Mouse (Mus musculus): Measurements from ENCODE around the gene Garem2.

The Garem2 gene

DNA sequence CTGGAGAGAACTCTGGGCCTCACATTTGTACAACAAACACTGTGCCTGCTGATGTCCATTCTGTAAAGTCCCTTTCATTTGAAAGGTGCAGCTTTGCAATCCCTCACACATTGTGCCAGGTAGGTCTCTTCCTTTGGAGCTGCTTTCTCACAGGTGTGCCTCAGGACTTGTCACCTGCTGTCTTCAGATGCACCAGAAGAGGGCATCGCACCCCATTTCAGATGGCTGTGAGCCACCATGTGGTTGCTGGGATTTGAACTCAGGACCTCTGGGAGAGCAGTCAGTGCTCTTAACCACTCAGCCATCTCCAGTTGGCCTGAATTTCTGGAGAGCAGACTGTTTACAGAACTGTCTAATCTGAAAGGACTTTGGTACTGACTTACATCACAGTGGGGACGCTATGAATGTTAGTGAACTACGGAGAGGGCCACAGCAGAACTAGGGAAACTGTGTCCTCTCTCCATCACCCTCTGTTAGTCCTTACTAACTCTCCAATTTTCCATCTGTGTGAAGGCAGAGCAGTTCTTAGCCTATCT lies 7.6 kb downstream of the Garem2 start:
- DNase-seq: no peak

DNA sequence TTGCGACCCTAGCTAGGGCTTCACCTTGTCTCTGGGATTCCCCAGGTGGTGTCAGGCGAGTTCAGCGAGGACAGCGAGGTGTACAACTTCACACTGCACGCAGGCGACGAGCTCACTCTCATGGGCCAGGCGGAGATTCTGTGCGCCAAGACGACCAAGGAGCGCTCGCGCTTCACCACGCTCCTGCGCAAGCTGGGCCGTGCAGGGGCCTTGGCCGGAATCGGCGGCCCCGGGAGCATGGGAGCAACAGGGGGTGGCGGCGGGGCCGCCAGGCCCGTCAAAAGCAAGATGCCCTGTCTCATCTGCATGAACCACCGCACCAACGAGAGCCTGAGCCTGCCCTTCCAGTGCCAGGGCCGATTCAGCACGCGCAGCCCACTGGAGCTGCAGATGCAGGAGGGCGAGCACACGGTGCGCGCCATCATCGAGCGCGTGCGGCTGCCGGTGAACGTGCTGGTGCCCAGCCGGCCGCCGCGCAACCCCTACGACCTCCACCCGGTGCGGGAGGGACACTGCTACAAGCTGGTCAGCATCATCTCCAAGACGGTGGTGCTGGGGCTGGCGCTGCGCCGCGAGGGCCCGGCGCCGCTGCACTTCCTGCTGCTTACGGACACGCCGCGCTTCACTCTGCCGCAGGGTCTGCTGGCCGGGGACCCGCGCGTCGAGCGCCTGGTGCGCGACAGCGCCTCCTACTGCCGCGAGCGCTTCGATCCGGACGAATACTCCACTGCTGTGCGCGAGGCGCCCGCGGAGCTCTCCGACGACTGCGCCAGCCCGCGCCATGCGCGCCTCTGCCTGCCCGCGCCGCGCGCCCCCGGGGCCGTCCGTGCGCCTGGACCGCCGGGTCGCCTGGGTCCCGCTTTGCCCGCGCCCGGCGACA lies 9.2 kb downstream of the Garem2 start:
- peak; percentile 64 to 78 for DNase-seq

DNA sequence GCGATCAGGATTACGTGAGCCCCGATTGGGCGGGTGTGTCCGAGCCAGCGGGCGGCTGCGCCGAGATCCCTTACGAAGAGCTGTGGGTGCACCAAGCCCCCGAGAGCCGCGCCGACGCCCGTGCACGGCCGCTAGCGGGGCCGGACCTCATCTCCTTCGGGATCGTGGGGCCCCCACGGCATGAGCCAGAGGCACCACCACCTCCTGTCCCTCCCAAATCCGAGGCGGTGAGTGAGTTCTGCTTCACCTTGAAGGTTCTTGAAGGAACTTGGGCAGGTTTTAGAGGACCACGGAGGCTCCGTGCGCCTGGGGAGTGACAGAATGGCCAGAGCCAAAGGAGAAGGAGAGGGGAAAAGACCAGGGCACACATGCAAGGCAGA lies 9.8 kb downstream of the Garem2 start:
- DNase-seq: no peak

DNA sequence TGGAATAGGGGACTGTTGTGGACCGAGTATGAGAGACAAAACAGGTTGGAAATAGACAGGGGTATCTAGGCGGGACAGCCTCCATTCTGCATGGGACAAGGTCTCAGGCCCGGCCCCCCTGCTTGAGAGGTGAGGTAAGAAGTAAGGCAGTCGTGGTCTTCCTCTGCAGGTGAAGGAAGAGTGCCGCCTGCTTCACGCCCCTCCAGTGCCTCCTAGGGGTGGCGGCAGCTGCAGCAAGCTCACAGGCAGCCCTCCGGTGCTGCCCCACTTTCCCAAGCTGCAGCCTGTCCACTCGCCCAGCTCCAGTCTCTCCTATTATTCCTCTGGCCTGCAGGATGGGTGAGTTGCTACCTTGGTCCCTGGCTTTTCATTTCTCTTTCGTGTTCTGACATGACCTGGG lies 10.8 kb downstream of the Garem2 start:
- DNase-seq: no peak

DNA sequence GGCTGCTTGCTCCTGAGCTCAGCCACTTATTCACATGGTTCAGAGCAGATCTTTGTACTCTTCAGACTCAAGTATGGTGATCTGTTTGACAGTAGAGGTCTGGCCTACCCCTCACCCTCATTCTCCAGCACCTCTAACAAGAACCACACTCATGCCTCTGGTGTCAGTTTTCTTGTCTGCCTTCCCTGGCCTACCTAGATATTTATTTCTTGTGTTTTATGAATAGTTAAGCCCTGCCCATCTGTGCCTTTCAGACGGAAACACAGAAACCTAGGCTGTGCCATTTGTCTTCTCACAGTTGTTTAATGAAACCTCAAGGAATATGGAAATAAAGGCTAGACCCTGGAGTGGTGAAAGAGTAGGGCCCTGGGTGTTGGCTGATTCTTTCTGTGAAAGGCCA lies 13.1 kb downstream of the Garem2 start:
- no peak for DNase-seq

DNA sequence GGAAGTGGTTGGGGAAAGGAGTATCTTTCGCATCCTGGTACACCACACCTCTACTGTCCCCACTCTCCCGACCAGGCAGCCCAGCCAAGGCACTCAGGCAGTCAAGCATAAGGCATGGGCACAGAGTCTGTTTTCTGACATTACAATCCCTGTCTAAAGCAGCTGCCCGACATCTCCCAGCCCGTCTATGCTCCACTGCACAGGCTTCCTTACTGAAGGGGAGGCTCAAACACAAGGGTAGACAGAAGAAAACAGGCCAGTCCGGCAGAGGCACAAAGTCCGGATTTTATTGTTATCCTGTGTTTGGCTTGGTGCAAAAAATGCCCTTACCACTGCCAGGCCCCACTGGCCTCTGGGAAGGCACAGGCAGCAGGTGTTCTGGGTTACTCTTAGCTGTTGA lies 14.2 kb downstream of the Garem2 start:
- DNase-seq: no peak

DNA sequence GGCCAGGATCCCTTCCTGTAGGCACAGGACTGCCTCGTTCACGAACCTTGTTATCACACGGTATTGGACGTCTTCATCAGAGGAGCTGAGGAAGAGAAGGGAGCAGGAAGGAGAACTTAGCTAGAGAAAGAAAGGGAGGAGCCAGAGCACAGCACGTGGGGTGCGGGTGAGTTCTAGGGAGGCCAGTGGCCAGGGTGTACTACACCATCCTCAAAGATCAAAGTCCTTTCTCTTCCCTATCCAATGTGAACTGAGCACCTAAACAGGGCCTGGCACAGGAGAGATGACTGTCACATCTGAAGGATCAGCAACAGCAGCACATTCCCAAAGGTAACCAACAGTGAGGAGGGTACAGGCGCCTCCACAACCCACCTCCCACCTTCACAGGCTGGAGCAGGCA lies 15.1 kb downstream of the Garem2 start:
- DNase-seq: no peak

DNA sequence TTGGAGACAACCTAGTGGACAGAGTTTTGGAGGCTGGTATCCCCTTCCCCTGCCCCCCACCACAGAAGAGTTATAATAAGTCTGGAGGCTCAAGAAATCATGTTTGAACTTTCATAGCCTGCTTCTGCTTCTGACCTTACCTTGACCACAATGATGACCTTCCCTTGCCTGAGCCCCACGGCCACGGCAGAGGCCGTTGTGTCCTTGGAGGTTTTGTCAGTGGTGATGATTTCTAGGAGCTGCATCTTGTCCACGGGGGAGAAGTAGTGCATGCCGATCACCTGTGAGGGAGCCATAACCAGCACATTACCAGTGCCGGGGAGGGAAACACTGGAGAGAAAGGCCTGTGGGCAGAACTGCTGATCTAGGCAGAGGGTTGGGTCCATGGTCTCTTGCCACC lies 17.5 kb downstream of the Garem2 start:
- DNase-seq: no peak

DNA sequence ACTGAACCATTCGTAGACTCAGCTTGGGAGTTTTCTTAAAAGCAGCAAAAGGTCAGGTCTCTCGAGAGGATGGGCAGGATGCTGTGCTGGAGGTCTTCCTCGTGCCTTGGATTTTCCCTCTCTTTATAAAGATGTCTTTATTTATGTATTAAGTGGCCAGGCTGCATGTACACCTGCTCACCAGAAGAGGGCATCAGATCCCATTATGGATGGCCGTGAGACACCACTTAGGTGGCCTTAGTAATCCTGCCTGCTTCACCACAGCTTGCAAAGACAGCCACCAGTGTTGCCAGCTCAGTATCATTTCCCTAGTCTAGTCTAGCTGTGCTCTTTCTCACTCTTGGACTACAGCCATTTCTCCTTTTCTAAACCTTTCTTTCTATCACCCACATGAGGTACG lies 20.6 kb downstream of the Garem2 start:
- peak; percentile 5 to 37 for DNase-seq

DNA sequence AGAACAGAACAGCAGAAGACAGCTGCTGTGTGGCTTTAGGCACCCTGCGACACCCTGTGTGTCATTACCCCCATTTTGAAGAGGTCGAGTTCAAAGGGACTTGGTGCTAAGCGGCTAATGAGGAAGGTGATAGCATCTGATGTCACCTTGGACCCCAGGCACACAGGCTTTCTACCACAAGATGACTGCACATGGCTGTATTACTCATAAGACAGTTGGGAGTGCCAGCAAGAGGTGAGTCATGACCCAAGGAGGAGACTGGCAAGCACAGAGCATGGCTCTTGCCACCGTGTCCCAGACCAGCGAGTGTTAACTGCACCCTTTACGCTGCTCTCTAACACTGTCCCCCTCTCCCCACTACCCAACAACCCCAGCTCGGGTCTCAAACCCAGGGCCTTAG lies 21.8 kb downstream of the Garem2 start:
- no peak for DNase-seq

DNA sequence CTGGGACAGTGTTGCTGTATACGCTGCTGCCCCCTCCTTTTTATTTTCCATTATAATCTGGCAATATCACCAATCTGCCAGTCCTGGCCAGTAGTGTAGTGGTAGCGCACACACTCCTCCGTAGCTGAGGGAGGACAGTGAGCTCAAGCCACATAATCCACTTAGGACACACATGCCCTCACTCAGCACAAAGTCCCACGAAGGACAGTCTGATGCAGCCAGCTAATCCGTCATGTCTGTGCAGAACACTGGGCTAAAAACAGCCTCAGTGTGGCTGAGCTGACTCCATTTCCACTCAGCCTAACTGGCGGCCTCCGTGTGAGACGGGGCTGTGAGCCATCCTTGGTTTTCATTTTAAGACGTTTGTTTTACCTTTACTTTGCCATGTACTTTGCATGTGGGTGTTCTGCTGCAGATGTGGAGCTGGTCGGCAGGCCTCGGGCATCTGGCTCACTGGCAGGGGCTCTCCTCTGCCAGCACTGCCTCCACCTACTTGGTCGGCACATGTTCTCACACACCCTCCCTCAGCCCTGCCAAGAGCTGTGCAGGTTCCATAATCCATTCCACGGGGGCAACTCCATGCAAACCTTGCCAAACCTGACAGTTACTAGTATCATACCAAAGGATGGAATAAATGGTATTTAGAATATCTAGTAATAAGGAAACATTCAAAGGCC lies 23.1 kb downstream of the Garem2 start:
- no peak for DNase-seq

DNA sequence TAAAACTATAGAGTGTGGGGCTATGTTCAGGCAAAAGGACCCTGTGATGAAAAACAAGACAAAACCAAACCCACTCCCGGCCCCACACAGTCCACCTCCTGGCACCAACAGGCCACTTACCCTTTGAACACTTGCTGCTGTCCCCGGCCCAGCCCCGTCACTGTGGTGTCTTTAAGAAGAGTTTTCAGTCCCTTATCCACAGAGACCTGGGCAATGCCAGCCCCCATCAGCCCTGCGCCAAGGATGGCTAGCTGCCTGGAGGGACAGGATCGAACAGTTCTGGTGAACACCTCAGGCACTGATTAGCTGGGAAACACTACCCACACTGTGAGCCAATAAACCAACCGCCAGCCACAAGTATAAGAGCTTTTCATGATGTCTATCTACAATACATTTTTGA lies 23.7 kb downstream of the Garem2 start:
- no peak for DNase-seq

DNA sequence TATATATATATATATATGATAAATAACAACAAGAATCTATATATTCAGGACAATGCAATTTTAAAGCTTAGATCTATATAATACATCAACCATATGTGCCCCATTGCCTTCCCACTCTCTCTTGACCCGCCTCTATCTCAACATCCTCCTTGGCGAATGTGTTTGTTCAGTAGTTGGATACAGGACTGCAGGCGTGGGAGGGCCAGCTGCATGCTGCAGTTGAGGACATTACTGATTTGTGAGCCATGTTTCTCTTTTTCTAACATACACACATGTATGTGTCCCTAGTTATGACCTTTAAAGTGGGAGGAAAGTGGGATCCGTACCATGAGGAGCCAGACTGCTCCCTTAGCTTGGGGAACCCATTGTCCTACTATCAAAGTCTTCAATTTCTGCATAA lies 26.3 kb downstream of the Garem2 start:
- DNase-seq: no peak

DNA sequence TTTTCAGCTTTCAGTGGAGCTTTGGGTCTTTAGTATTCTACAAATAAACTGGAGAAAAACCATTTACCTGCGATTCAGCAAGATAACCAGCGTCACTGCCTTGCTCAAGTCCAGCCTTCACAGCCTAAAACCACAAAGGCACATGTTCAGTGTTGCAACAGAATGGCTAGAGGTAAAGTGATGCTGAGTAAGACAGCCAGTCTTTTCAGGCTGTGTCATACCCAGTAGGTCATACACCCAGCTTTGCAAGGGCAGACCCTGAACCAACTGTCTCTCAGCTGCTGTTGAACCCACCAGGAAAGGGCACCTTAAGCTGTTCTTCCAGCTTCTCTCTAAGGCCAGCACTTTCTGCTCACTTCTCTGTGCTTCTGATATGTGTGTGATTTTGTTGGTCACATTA lies 27.2 kb downstream of the Garem2 start:
- DNase-seq: no peak

DNA sequence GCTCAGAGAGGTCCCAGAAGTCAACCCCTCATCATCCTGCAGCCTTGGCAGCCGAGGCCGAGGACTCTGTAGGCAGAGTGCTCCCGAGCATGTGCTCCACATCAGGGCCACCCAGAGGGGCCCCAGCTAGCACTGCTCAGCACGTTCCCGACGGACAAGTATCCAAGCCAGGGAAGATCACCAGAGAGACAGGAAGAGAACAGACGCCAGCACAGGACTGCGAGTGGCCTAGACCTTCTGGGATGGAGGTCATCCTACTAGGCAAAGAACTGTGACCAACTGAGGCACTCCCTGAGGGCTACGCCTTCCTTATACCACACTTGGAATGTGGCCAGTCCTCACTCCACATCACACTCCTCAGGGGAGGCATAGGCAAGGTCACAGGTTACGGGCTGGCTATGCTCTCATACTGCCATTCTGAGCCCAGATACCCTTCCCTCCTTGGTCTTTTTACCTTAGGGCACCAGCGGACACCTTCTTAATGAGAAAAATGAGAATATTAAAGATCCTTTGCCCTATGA lies 30.8 kb downstream of the Garem2 start:
- no peak for DNase-seq

DNA sequence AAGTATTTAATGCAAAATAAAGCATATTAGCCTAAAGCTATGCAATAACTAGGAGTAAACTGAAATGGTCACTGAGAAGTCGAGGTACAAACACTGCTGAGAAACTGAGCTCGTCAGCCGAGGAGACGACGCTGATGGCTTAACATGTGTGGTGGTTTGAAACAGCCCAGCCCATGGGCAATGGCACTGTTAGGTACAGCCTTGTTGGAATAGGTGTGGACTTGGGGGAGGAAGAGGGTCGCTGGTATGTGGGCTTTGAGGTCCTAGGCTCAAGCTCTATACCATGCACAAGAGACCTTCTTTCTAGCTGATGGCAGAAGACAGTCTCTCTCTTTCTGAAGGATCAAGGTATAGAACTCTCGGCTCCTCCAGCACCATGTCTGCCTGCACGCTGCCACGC lies 32.3 kb downstream of the Garem2 start:
- DNase-seq: no peak

DNA sequence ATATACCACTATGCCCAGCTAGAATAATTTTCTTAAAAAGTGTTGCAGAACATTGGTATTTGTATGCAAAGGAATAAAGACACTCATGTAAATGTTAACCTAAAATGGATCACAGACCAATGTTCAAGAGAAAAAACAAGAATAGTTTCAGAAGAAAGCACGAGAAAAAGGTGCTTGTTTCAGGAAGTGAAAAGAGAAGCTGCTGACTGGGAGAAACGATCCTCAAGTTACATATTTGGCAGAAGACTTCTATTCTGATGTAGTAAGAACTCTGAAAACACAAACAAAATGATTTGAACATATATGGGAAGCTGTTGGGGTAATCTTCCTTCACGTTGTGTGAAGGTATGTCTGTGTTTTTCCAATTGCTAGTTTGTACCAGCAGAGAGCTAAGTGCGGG lies 33.2 kb downstream of the Garem2 start:
- DNase-seq: no peak

DNA sequence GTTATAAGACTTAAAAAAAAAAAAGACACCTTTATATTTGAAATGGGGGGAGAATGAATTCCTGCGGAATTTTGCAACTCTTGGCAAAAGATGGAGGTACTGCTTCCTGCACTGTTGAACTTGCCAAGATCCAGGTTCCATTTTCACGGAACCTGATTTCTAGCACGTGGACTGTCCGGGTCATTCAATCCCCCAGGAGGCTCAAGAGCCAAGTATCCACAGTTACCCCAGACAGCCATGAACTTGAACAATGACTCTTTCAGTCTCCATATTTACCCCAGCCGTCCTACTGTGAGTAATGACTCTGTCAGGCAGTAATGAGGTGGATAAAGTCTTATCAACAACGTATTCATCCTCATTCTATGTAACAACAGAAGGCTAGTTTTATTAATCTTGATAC lies 41.6 kb downstream of the Garem2 start:
- DNase-seq: no peak

DNA sequence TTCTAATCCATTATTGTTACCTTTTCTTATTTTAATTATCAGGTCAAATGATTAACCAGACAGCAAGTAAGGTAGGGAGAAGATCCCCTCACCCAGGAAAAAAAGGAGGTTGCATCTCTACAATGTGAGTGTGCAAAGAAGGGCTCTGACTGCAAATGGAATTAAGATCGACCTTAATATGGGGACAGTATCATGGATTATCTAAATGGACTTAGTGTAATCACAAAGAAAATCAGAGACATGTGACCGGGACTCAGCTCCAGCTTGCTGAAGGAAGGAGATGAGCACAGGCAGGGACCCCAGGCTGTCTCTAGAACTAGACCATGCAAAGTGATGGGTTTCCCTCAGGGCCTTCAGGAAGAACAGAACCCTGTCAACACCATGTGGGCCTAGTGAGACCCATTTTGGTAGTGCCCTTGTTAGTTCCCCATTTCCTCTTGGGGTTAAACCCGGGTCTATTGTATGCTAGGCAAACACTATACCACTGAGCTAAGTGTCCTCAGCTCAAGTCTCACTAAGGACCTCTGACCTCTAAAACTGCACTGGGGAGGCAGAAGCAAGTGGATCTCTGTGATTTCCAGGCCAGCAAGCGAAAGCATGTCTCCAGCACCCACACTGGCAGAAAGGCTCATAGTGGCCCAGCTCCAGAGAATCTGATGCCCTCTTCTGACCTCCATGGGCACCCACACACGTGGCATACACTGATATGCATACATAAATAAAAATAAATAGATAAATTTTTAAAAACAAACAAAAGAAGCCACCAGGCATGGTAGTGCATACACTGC lies 43.4 kb downstream of the Garem2 start:
- no peak for DNase-seq

DNA sequence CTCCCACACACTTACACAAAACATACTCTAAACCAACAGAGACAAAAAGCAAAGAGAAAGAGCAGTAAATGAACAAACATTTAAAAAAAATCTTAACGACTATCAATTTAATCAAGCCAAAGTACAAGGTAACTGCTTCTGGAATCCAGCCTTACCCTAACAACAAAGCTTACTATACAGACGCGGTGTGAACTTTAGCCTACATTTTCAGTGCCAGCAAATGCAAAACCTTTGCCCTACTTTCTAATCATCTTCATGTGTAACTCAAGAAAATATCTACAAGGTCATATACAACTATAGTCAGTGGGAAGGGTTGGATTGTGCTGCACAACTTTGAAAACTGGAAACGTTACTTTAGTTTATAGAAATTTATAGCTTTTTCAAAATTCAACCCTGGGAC lies 47.0 kb downstream of the Garem2 start:
- no peak for DNase-seq

DNA sequence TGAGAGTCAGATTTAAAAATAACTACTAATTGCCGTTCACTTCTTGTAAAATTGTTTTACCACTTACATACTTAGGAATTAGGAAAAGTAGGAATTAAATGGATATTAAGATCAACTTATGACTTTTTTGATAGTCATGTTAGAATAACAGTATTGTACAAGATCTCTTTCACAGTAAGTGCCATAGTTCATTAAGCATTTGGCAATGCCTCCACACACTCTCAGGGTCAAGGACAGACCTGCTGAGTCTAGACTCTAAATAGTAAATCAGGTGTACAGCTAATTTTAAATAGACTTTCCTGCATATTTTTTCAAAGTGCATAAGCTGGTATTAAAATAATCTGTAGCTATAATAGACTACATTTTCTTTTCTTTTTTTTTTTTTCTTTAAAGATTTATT lies 47.5 kb downstream of the Garem2 start:
- no peak for DNase-seq

DNA sequence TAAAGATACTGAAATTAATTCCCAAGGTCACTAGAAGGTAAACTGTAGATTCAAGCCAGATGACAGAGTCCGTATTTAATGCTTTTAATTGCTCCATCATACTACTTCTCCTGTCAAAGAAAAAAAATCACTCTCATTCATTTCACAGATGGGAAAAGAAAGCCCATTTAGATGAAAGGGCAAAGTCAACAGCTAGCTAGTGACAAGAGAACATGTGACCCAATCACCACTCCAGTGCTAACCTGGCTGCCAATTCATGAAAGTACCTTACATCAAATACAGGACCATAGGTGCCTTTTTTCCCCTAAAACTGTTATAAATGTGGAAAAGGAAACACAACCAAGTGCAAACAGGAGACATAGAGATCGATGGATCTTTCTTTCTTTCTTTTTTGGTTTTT lies 48.3 kb downstream of the Garem2 start:
- no peak for DNase-seq

DNA sequence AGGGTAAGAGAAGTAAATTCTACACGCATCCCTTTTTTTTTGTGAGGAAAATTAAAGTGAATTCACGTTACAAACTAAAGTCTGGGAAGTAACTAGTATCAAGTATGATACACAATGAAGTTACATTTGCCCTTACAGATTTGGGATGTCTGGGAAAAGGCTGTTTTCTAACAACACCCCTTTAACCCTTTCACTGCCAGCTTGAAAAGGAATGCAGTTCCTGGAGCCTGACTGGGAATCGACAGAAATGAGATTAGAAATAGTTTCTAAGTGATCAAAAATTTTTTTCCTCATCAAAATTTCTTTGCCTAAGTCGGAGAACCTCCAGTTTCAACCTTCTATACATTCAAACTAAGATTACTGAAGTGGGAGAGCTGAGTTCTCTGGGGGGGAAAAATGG lies 49.1 kb downstream of the Garem2 start:
- no peak for DNase-seq
